Mouse (Mus musculus) hindlimb bud, embryonic 11.5 days (tissue): ENCODE results near the gene Doc2b.

Experiments
- DNase-seq: peaks from one replicate; pipeline ENCODE4 v3.0.0-alpha.2; 2012; ENCODE audit warnings: low read depth, low spot score; ENCODE audit errors: extremely low spot score

Doc2b gene

GRCm38 (mm10) chr11:75793351-75793750 is 2.5 kb downstream of the Doc2b start:
- DNase-seq = no peak

GRCm38 (mm10) chr11:75792535-75792934 is 3.3 kb downstream of the Doc2b start:
- no peak for DNase-seq

- no peak for DNase-seq
Measured at GRCm38 (mm10) chr11:75785897-75786296, 10.0 kb downstream of the Doc2b start.

GRCm38 (mm10) chr11:75783799-75784198 is 12.1 kb downstream of the Doc2b start:
- no peak for DNase-seq

- DNase-seq = no peak
Measured at GRCm38 (mm10) chr11:75781919-75782318, 13.9 kb downstream of the Doc2b start.

- DNase-seq = no peak
Measured at GRCm38 (mm10) chr11:75775919-75776318, 19.9 kb downstream of the Doc2b start.

- no peak for DNase-seq
Measured at GRCm38 (mm10) chr11:75772562-75772961, 23.3 kb downstream of the Doc2b start.

GRCm38 (mm10) chr11:75769206-75769605 is 26.6 kb downstream of the Doc2b start:
- no peak for DNase-seq

- DNase-seq = no peak
Measured at GRCm38 (mm10) chr11:75768091-75768989, 27.5 kb downstream of the Doc2b start.

- no peak for DNase-seq
Measured at GRCm38 (mm10) chr11:75767014-75767413, 28.8 kb downstream of the Doc2b start.

- DNase-seq = no peak
Measured at GRCm38 (mm10) chr11:75765161-75765560, 30.7 kb downstream of the Doc2b start.

- DNase-seq = no peak
Measured at GRCm38 (mm10) chr11:75764521-75765023, 31.3 kb downstream of the Doc2b start.

GRCm38 (mm10) chr11:75762708-75763107 is 33.1 kb downstream of the Doc2b start:
- no peak for DNase-seq

GRCm38 (mm10) chr11:75760785-75761184 is 35.1 kb downstream of the Doc2b start:
- no peak for DNase-seq

GRCm38 (mm10) chr11:75758553-75758952 is 37.3 kb downstream of the Doc2b start:
- no peak for DNase-seq

GRCm38 (mm10) chr11:75756687-75757086 is 39.2 kb downstream of the Doc2b start:
- no peak for DNase-seq

- DNase-seq = no peak
Measured at GRCm38 (mm10) chr11:75751082-75751481, 44.8 kb downstream of the Doc2b start.

GRCm38 (mm10) chr11:75750537-75750936 is 45.3 kb downstream of the Doc2b start:
- DNase-seq = no peak

- no peak for DNase-seq
Measured at GRCm38 (mm10) chr11:75744761-75745160, 51.1 kb downstream of the Doc2b start.

GRCm38 (mm10) chr11:75741615-75742014 is 54.2 kb downstream of the Doc2b start:
- no peak for DNase-seq

GRCm38 (mm10) chr11:75740204-75740603 is 55.6 kb downstream of the Doc2b start:
- no peak for DNase-seq

GRCm38 (mm10) chr11:75738477-75738821 is 57.4 kb downstream of the Doc2b start:
- DNase-seq = no peak
